ENCODE assay signal across 8 mouse cellular contexts in the genomic region with DNA sequence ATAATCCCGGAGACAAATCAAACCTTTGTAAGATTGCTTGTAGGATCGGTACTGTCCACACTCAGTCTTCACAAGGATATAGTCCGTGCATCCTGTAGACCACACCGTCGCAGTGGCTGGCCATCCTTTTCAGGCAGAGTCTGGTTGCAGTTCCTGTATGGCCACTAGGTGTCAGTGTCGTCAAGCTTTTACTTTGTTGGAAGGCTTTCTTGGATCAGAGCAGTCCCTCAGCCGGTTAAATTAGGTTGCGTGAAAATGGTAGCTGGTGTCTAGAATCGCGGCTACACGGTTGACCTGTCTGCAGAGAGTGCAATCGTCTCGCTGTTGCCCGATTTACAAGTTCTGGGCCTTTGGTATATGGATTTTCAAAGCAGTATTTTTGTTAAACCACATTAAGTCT.
DNase-seq lines count a peak whose midpoint lies in the region; ATAC-seq and TF ChIP-seq lines count a peak whose summit lies in the region.

No protein-coding gene starts in this region.

- WGBS in forebrain, embryonic 10.5 days = 17% methylated on average over 14 of the region's 14 CpGs
- WGBS in heart, embryonic 15.5 days = 6% methylated on average over 14 of the region's 14 CpGs
- 9% methylated on average over 14 of the region's 14 CpGs for WGBS in liver, embryonic 13.5 days (ENCODE audit: insufficient replicate concordance)
- 13% methylated on average over 14 of the region's 14 CpGs for whole genome bisulfite sequencing in neural tube, embryonic 12.5 days
- WGBS in stomach, postnatal 0 days = 12% methylated on average over 14 of the region's 14 CpGs

- dilution Hi-C loops in CH12.LX (cut with MboI; ENCODE audit: extremely low pct_ligation_motif_present, extremely low pct_unique_long_range_greater_than_20kb, low sequenced_read_pairs) = no loop called here

- no peak overlapping the region for H3K4me3 ChIP-seq in CH12.LX (replicated peaks in 1 of 3; ENCODE audit: low read depth in 2 of 3, low read length in 2 of 3, poor library complexity in 1 of 3)
- no peak overlapping the region for H3K4me3 ChIP-seq in forebrain, embryonic 10.5 days
- H3K4me3 ChIP-seq in heart, embryonic 15.5 days = no peak overlapping the region
- H3K4me3 ChIP-seq in liver, embryonic 13.5 days (replicated peaks) = no peak overlapping the region
- no peak overlapping the region for H3K4me3 ChIP-seq in neural tube, embryonic 12.5 days
- no peak overlapping the region for H3K4me3 ChIP-seq in stomach, postnatal 0 days (ENCODE audit: low read depth, low read length)

- H3K36me3 ChIP-seq in CH12.LX (replicated peaks in 1 of 2; ENCODE audit: control insufficient read depth in 1 of 2, insufficient read depth in 1 of 2, low read length in 1 of 2) = no peaks in the 10 kb centered on the region
- H3K36me3 ChIP-seq in forebrain, embryonic 10.5 days (replicated peaks) = no peaks in the 10 kb centered on the region
- no peaks in the 10 kb centered on the region; the same call in 1 of the 2 replicates for H3K36me3 ChIP-seq in heart, embryonic 15.5 days
- no peaks in the 10 kb centered on the region for H3K36me3 ChIP-seq in liver, embryonic 13.5 days
- no peaks in the 10 kb centered on the region for H3K36me3 ChIP-seq in neural tube, embryonic 12.5 days
- H3K36me3 ChIP-seq in stomach, postnatal 0 days (ENCODE audit: control insufficient read depth, insufficient read depth, low read length) = no peaks in the 10 kb centered on the region

- peak; percentile 22; the same call in 1 of the 2 replicates for ATAC-seq in heart, embryonic 15.5 days (replicated peaks; ENCODE audit: insufficient number of reproducible peaks, insufficient read depth, low FRiP score, low read depth)
- peak; percentile 15; the same call in 1 of the 2 replicates for ATAC-seq in liver, embryonic 13.5 days (ENCODE audit: low read depth)
- ATAC-seq in neural tube, embryonic 12.5 days (ENCODE audit: low FRiP score, low read depth) = peak; percentile 81
- no peak for ATAC-seq in stomach, postnatal 0 days (ENCODE audit: low FRiP score, low TSS enrichment)

- TF ChIP-seq RAD21 in CH12.LX (IDR thresholded peaks at IDR 0.05; ENCODE audit: low read depth, low read length) = peak; percentile 93

- H3K79me2 ChIP-seq in CH12.LX (replicated peaks; ENCODE audit: control insufficient read depth, extremely low read depth, insufficient read depth, poor library complexity, severe bottlenecking) = no peaks in the 10 kb centered on the region

- DNase-seq in CH12.LX (ENCODE audit: extremely low read depth) = peak; percentile 81
- peak; percentile 69 for DNase-seq in c-Kit-positive CD71-negative TER-119-negative erythroid progenitor cells, embryonic 14.5 days (ENCODE audit: low read depth)
- peak; percentile 77 for DNase-seq in forebrain, embryonic 10.5 days (ENCODE audit: extremely low spot score, low spot score)
- peak; percentile 79 for DNase-seq in kidney, postnatal 14 days
- DNase-seq in liver, embryonic 13.5 days = peak; percentile 31
- DNase-seq in stomach, postnatal 0 days (ENCODE audit: low spot score) = peak; percentile 71

- H3K9ac ChIP-seq in CH12.LX (ENCODE audit: insufficient read depth, low read depth) = no peak overlapping the region
- H3K9ac ChIP-seq in heart, embryonic 15.5 days = no peak overlapping the region
- H3K9ac ChIP-seq in liver, embryonic 13.5 days = no peak overlapping the region
- no peak overlapping the region for H3K9ac ChIP-seq in neural tube, embryonic 12.5 days
- no peak overlapping the region for H3K9ac ChIP-seq in stomach, postnatal 0 days (ENCODE audit: low read length)

- no peaks in the 10 kb centered on the region for H3K9me3 ChIP-seq in CH12.LX (replicated peaks; ENCODE audit: low read length)
- H3K9me3 ChIP-seq in forebrain, embryonic 10.5 days = no peaks in the 10 kb centered on the region
- H3K9me3 ChIP-seq in heart, embryonic 15.5 days (replicated peaks) = no peaks in the 10 kb centered on the region
- H3K9me3 ChIP-seq in liver, embryonic 13.5 days (replicated peaks) = no peaks in the 10 kb centered on the region
- H3K9me3 ChIP-seq in neural tube, embryonic 12.5 days = no peaks in the 10 kb centered on the region
- no peaks in the 10 kb centered on the region for H3K9me3 ChIP-seq in stomach, postnatal 0 days (ENCODE audit: control insufficient read depth, low read length)

- TF ChIP-seq CTCF in CH12.LX (conservative IDR thresholded peaks at IDR 0.05 in 1 of 2, IDR thresholded peaks at IDR 0.05 in 1 of 2; ENCODE audit: low read depth in 2 of 2, low read length in 2 of 2) = peak; percentile 87 to 93
- TF ChIP-seq CTCF in stomach, postnatal 0 days (IDR thresholded peaks at IDR 0.05; ENCODE audit: low read depth) = peak; percentile 95

- H3K27me3 ChIP-seq in CH12.LX (replicated peaks) = no peaks in the 10 kb centered on the region
- no peaks in the 10 kb centered on the region for H3K27me3 ChIP-seq in forebrain, embryonic 10.5 days (ENCODE audit: poor library complexity, severe bottlenecking)
- H3K27me3 ChIP-seq in heart, embryonic 15.5 days = no peaks in the 10 kb centered on the region
- H3K27me3 ChIP-seq in liver, embryonic 13.5 days = peaks cover 4% of the 10 kb centered on the region; the same call in 1 of the 2 replicates
- H3K27me3 ChIP-seq in neural tube, embryonic 12.5 days (replicated peaks) = no peaks in the 10 kb centered on the region
- H3K27me3 ChIP-seq in stomach, postnatal 0 days (ENCODE audit: control insufficient read depth, insufficient read depth, low read length) = no peaks in the 10 kb centered on the region

- H3K4me1 ChIP-seq in CH12.LX (ENCODE audit: control insufficient read depth in 1 of 2, insufficient read depth in 2 of 2) = no peaks in the 10 kb centered on the region; a peak in 1 of 4 replicates
- H3K4me1 ChIP-seq in forebrain, embryonic 10.5 days = no peaks in the 10 kb centered on the region
- H3K4me1 ChIP-seq in heart, embryonic 15.5 days (replicated peaks) = no peaks in the 10 kb centered on the region; the same call in 1 of the 2 replicates
- H3K4me1 ChIP-seq in liver, embryonic 13.5 days (replicated peaks) = no peaks in the 10 kb centered on the region
- no peaks in the 10 kb centered on the region for H3K4me1 ChIP-seq in neural tube, embryonic 12.5 days
- no peaks in the 10 kb centered on the region for H3K4me1 ChIP-seq in stomach, postnatal 0 days (replicated peaks; ENCODE audit: control insufficient read depth, insufficient read depth)

- no peak for TF ChIP-seq POLR2A in CH12.LX (IDR thresholded peaks at IDR 0.05; ENCODE audit: low read depth, low read length)

- no peak overlapping the region for H3K4me2 ChIP-seq in CH12.LX (ENCODE audit: insufficient read depth, low read depth, poor library complexity, severe bottlenecking)
- H3K4me2 ChIP-seq in heart, embryonic 15.5 days = no peak overlapping the region
- H3K4me2 ChIP-seq in liver, embryonic 13.5 days = no peak overlapping the region
- H3K4me2 ChIP-seq in neural tube, embryonic 12.5 days (replicated peaks) = no peak overlapping the region; the same call in 1 of the 2 replicates
- no peak overlapping the region for H3K4me2 ChIP-seq in stomach, postnatal 0 days (replicated peaks; ENCODE audit: low read depth)

- no peak for TF ChIP-seq EP300 in CH12.LX (IDR thresholded peaks at IDR 0.05; ENCODE audit: low read length)
- no peak for TF ChIP-seq EP300 in stomach, postnatal 0 days (optimal IDR thresholded peaks at IDR 0.05)

- H3K27ac ChIP-seq in CH12.LX (ENCODE audit: insufficient read depth, low read depth) = no peak overlapping the region
- no peak overlapping the region for H3K27ac ChIP-seq in forebrain, embryonic 10.5 days
- no peak overlapping the region for H3K27ac ChIP-seq in heart, embryonic 15.5 days
- H3K27ac ChIP-seq in liver, embryonic 13.5 days = no peak overlapping the region
- no peak overlapping the region for H3K27ac ChIP-seq in neural tube, embryonic 12.5 days
- no peak overlapping the region for H3K27ac ChIP-seq in stomach, postnatal 0 days (replicated peaks)

- in situ Hi-C loops in CH12.LX (cut with MboI; ENCODE audit: low pct_ligation_motif_present, low pct_unique_long_range_greater_than_20kb, low sequenced_read_pairs) = loop anchor here (25.0 kb wide), 1 partner anchor 105 kb away; no protein-coding TSS in a partner anchor

TF ChIP-seq in CH12.LX, 34 proteins besides CTCF, POLR2A, EP300 and RAD21:
- TF ChIP-seq NELFE (IDR thresholded peaks at IDR 0.05; ENCODE audit: low read depth, low read length) = 0 out of 2 replicates have a peak, but pooled peaks have one; percentile 29
- no peak for TF ChIP-seq CHD2 (IDR thresholded peaks at IDR 0.05; ENCODE audit: low read length)
- TF ChIP-seq SMC3 (IDR thresholded peaks at IDR 0.05; ENCODE audit: low read depth, low read length) = peak; percentile 74
- TF ChIP-seq ZC3H11A (IDR thresholded peaks at IDR 0.05; ENCODE audit: low read depth, low read length) = peak; percentile 72
- 0 out of 2 replicates have a peak, but pooled peaks have one; percentile 15 for TF ChIP-seq IRF4 (IDR thresholded peaks at IDR 0.05; ENCODE audit: low read depth, low read length)
- no peak for TF ChIP-seq ZMIZ1 (IDR thresholded peaks at IDR 0.05; ENCODE audit: low read depth, low read length)
TF ChIP-seq in CH12.LX: peak in this region for 4.

Comparison
In these comparisons a context has a peak if more than half of its experiments do, and no peak if none do; other contexts are left out.
1. DNase-seq: peak in every context shown above with its lines; median percentile 81 in CH12.LX; 79 in kidney, postnatal 14 days; 77 in forebrain, embryonic 10.5 days; 71 in stomach, postnatal 0 days; 69 in c-Kit-positive CD71-negative TER-119-negative erythroid progenitor cells, embryonic 14.5 days; 31 in liver, embryonic 13.5 days.